Mouse (Mus musculus) liver, embryonic 15.5 days (tissue): Measurements from ENCODE around the gene Fer1l5. TPM values are rescaled to one million over a fixed set of nuclear protein-coding genes. Genes with fewer than 3 reads are reported as not detected.

Experiments
- ATAC-seq: fragments of 200-750 bp; cut with Nextera tagmentation; 2 replicates; pipeline ENCODE4 v1.8.0; 2017; ENCODE audit warnings: moderate number of reproducible peaks, mild to moderate bottlenecking, moderate library complexity; ENCODE audit not compliant: insufficient read depth
- H3K27ac ChIP-seq: fragments of 300-500 bp; sonication (generic); replicated peaks from 2 replicates; pipeline ENCODE4 v1.5.1; 2015; ENCODE audit warnings: mild to moderate bottlenecking, inconsistent platforms
- H3K27me3 ChIP-seq: fragments of 300-500 bp; sonication (generic); 2 replicates; pipeline ENCODE4 v1.6.1; 2015; ENCODE audit warnings: mild to moderate bottlenecking, inconsistent platforms
- H3K36me3 ChIP-seq: fragments of 300-500 bp; sonication (generic); replicated peaks from 2 replicates; pipeline ENCODE4 v1.6.1; 2015; ENCODE audit warnings: moderate library complexity, mild to moderate bottlenecking, inconsistent platforms
- H3K4me1 ChIP-seq: fragments of 300-500 bp; sonication (generic); replicated peaks from 2 replicates; pipeline ENCODE4 v1.6.1; 2015; ENCODE audit warnings: inconsistent platforms
- H3K4me2 ChIP-seq: fragments of 300-500 bp; sonication (generic); 2 replicates; pipeline ENCODE4 v1.6.1; 2015; ENCODE audit warnings: moderate library complexity, mild to moderate bottlenecking, inconsistent platforms
- H3K4me3 ChIP-seq: fragments of 300-500 bp; sonication (generic); replicated peaks from 2 replicates; pipeline ENCODE4 v1.5.1; 2015; ENCODE audit warnings: mild to moderate bottlenecking, inconsistent platforms
- H3K9ac ChIP-seq: fragments of 300-500 bp; sonication (generic); 2 replicates; pipeline ENCODE4 v1.6.1; 2015; ENCODE audit warnings: moderate library complexity, mild to moderate bottlenecking, inconsistent platforms
- H3K9me3 ChIP-seq: fragments of 300-500 bp; sonication (generic); replicated peaks from 2 replicates; pipeline ENCODE4 v1.6.1; 2016; ENCODE audit warnings: inconsistent platforms
- WGBS: fragments of 180-500 bp; shearing (Covaris S2); methylation state at CpG from one replicate; pipeline ENCODE4 v1.1.7; 2015; ENCODE audit warnings: mixed read lengths; ENCODE audit not compliant: insufficient replicate concordance; 5-methylcytosine and 5-hydroxymethylcytosine counted together
- polyA plus RNA-seq: library from polyadenylated mRNA; unstranded; fragments of >200 nt; fragmentation: Nextera tagmentation; extraction: Ambion mirVana; gene quantifications from 2 replicates; pipeline ENCODE4 v1.2.1, GENCODE M21; 2015

The Fer1l5 gene
- 0.23 and 0.24 TPM in 2 replicates for polyA plus RNA-seq

DNA sequence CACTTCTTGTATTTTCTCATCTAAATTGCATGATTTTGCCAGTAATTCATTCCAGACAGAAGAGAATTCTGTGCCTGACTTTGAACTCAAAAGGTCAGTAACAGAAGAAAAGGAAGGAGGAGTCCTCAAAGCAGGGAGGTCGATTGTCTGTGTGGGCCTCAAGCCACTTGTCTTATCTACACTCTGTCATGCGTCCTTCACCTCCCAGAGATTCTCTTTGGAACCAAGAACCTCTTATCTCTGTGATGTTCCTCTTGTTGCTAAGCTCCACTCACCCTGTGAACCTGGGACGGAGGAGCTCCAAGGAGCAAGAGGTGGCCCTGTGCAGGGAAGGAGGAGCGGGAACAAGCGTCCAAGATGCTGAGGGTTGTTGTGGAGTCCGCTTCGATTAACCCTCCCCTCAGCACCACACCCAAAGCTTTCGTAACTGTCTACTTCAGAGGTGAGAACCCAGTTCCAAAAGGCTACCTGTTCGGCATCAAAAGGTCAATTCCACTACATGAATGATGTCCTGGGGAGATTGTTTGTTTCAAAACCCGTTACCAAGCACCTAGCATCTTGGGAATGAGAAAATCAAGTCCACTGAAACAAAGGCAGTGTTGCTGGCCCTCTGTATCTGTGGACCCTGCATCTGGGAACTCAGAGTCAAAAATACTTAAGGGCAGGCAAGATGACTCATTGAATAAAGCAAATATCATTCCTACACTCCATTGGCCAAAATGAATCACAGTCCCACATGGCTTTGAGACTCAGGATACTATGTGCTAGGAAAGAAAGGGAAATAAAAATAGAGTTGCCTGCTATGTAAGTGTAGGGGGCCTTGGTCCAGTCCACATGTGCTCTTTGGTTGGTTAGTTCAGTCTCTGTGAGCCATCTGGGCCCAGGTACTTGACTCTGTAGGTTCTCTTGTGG lies at the start of gene Fer1l5:
Gene Fer1l5, plus strand, starts transcription at position 358 of the 912 bp plus-strand sequence.
- Histone ChIP-seq H3K9me3 (no peaks in the 10 kb centered on the region), H3K4me3 (no peak within 1 kb of the TSS), H3K4me2 (no peak within 1 kb of the TSS), H3K4me1 (peaks cover 31% of the 10 kb centered on the region), H3K27me3 (peaks cover 26% of the 10 kb centered on the region), H3K36me3 (no peaks in the 10 kb centered on the region; the same call in 1 of the 2 replicates), H3K9ac (no peak within 1 kb of the TSS), H3K27ac (no peak within 1 kb of the TSS)
- 40% methylated on average over 10 of the region's 10 CpGs for WGBS
- ATAC-seq, result no peak

DNA sequence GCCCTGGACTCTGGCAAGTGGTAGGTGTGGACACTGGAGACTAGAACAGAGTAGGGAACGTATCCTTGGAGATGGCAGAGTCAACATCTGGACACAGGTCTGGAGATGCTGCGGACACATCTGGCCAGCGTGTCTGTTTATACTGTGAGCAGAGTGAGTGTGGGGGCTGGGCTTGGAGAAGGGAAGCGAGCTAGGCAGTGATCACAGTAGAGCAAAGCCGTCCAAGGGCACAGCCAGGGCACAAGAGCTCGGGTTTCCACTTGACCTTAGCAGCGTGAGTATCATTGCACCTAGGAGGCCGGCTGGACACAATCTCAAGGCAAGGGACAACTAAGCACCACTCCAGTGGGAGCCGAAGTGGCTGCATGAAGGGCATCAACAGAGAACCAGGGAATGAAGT lies 49.0 kb upstream of the Fer1l5 start:
- H3K4me3 ChIP-seq, result no peak overlapping the region

DNA sequence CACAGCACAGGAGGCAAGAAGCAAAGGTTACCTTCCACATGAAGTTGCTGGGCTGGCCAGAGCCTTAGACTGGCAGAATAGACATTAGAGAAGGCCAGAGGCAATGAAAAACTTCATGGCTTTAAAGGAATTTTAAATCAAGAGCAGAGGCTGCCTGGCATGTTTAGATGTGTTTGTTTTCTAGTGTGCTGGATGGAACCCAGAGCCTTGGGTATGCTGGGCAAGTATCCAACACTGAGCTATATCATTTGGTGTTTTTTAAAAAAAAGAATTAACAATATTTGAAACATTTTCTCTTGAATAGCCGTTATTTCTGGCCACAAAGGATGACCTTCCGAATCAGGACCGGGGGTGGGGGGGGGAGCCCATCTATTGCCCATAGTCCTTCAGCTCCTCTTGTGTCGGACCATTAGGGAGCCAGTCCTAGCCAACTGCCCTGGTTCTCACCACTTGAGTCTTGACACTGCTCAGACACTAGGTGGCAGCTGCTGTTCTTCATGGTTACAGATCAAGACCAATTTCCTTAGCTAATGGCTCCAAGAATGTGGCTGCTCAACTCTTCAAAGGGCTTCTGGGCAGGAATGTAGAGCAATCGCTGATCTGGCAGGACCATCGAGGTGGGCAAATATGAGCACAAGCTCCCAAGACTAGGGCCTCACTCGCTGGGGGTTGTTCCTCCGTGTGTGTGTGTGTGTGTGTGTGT lies 48.2 kb upstream of the Fer1l5 start:
- WGBS, result 32% methylated on average over 8 of the region's 8 CpGs

More for the DNA sequence above, 49.0 kb upstream of the Fer1l5 start:
- H3K4me2 ChIP-seq, result no peak overlapping the region
- no peaks in the 10 kb centered on the region for H3K9me3 ChIP-seq
- H3K27me3 ChIP-seq, result no peaks in the 10 kb centered on the region
- no peak for ATAC-seq
- H3K27ac ChIP-seq, result no peak overlapping the region
- WGBS, result 61% methylated on average over 9 of the region's 9 CpGs
- no peak overlapping the region for H3K9ac ChIP-seq
- H3K4me1 ChIP-seq, result no peaks in the 10 kb centered on the region
- H3K36me3 ChIP-seq, result no peaks in the 10 kb centered on the region

DNA sequence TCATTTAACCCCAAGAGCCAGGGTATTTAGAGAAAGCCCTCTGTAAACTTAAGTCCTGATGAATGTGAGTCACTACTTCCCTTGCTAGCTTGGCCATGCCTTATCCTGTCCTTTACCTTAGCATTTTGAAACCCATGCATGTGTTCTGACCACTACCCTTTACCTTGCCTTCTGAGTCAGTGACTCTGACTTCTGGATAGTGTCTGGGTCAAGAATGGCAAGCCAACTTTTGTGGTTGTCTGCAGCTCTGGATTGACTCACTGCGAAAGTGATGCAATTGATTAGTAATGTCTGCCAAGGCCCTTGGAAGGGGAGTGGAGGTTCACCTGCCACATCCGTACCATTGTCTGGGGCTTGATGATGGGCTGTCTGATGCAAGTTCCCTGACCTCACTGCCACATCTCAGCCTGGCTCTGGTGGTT lies 46.2 kb upstream of the Fer1l5 start:
- H3K27me3 ChIP-seq, result no peaks in the 10 kb centered on the region
- no peaks in the 10 kb centered on the region for H3K9me3 ChIP-seq
- 68% methylated on average over 2 of the region's 2 CpGs for WGBS
- H3K4me2 ChIP-seq, result no peak overlapping the region
- no peak overlapping the region for H3K27ac ChIP-seq
- 0 out of 2 replicates have a peak, but pooled peaks cover 5% of the 10 kb centered on the region for H3K36me3 ChIP-seq
- H3K9ac ChIP-seq, result no peak overlapping the region
- H3K4me3 ChIP-seq, result no peak overlapping the region
- H3K4me1 ChIP-seq, result no peaks in the 10 kb centered on the region
- no peak for ATAC-seq

More for the DNA sequence above, 48.2 kb upstream of the Fer1l5 start:
- no peak for ATAC-seq
- Histone ChIP-seq H3K27me3 (no peaks in the 10 kb centered on the region), H3K4me1 (no peaks in the 10 kb centered on the region), H3K36me3 (no peaks in the 10 kb centered on the region), H3K4me2 (no peak overlapping the region), H3K9me3 (no peaks in the 10 kb centered on the region), H3K4me3 (no peak overlapping the region), H3K9ac (no peak overlapping the region), H3K27ac (no peak overlapping the region)

DNA sequence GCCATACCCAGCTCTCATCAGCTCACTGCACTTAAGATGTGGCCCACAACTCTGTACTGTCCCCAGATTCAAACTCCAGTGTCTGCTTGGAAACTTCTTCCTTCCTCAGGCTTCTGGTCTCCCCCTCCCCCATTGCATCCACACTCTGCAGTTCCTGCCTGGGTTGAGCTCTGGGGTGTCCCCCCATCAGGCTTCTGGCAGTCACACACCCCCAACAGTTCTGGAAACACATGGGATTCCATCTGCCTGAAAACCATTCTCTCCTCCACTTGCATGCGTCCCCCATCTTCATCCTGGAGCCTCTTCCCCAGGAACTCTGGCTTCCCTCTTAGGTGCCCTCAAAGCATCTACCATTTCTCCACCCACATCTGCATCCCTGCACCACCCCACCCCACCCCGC lies 45.3 kb upstream of the Fer1l5 start:
- Histone ChIP-seq H3K4me2 (no peak overlapping the region), H3K27ac (no peak overlapping the region), H3K4me3 (no peak overlapping the region), H3K9me3 (no peaks in the 10 kb centered on the region), H3K4me1 (no peaks in the 10 kb centered on the region), H3K36me3 (0 out of 2 replicates have a peak, but pooled peaks cover 5% of the 10 kb centered on the region), H3K9ac (no peak overlapping the region), H3K27me3 (no peaks in the 10 kb centered on the region)
- 69% methylated on average over 2 of the region's 2 CpGs for WGBS
- ATAC-seq, result no peak

DNA sequence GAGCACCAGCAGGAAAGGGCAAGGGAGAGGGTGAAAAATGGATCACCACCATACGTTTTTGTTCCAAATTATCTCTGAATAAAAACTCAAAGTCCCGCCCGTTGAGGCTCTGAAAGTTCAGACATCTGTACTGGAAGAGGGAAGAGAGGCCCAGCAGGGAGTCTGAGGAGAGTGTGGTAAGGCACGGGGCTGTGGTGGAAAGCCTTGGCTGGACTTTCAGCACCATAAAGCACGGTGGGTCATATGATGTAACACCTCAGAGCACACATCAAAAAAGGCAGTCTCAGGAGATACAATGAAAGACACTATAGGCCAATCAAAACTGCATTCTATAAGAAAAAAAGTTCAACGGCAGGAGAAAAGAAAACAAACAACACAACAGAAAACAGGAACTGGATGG lies 40.3 kb upstream of the Fer1l5 start:
- Histone ChIP-seq H3K4me3 (no peak overlapping the region), H3K27me3 (no peaks in the 10 kb centered on the region), H3K9me3 (no peaks in the 10 kb centered on the region), H3K36me3 (peaks cover 25% of the 10 kb centered on the region), H3K4me2 (no peak overlapping the region), H3K9ac (no peak overlapping the region), H3K4me1 (0 out of 2 replicates have a peak, but pooled peaks cover 5% of the 10 kb centered on the region), H3K27ac (no peak overlapping the region)
- no peak for ATAC-seq
- 54% methylated on average over 6 of the region's 6 CpGs for WGBS

DNA sequence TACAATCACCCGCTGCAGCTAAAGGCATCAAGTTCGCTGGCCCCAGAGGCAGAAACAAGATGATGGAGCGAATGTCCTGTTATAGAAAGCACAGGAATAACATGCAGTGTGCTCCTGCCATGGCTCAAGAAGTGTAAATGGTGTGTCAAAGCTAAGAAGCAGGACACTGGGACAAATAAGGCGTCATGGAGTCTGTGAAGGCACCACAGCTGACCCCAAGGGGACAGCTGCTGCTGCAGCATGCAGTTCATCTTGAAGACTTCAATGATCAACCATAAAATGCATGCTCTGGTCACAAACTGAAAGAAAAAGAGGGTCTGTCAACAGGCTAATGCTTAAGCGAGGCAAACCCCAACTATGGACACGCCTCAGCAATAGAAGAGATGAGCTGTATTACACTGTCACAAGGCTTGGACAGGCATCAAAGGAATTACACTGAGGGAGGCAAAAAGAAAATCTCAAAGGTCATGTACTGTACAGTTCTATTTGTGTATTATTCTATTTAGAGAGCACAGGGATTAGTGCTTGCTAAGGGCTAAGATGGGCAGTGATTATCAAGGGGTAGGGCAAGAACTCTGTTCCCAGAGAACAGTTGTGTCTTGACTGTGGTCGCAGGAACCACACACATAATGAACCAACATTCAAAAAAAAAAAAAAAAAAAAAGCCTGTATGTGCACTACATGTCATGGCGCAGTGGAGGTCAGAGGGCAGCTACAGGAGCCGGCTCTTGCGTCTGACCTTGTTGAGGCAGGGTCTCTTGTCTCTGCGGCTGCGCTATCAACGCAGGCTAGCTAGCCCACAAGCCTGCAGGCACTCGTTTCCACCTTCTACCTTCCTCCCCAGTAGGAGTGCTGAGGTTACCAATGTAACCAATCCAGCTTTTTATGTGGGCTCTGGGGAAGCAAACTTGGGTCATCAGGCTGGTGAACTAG lies 38.9 kb upstream of the Fer1l5 start:
- Histone ChIP-seq H3K27me3 (no peaks in the 10 kb centered on the region), H3K9ac (no peak overlapping the region), H3K4me1 (0 out of 2 replicates have a peak, but pooled peaks cover 5% of the 10 kb centered on the region), H3K9me3 (no peaks in the 10 kb centered on the region), H3K27ac (no peak overlapping the region), H3K4me2 (no peak overlapping the region), H3K36me3 (peaks cover 39% of the 10 kb centered on the region), H3K4me3 (no peak overlapping the region)
- 77% methylated on average over 14 of the region's 14 CpGs for WGBS
- ATAC-seq, result peak; percentile 25; the same call in 1 of the 2 replicates

DNA sequence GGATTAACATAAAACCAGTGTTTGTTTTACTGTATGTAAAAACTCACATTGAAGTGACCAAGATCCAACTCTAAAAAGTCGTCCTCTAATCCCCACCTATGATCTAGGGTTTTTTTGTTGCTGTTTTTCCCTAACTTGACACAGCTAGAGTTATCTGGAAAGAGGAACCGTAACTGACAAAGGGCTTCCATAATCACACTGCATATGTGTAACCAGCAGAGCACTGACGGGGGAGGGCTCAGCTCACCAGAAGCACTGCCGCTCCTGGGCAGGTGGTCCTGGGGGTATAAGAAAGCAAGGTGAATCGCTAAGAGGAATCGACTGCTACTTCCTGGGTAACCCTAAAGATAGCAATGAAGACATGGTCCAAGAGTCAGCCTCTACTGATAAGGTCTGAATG lies 29.5 kb upstream of the Fer1l5 start:
- Histone ChIP-seq H3K36me3 (peaks cover 99% of the 10 kb centered on the region), H3K27ac (no peak overlapping the region), H3K9ac (no peak overlapping the region), H3K27me3 (no peaks in the 10 kb centered on the region), H3K4me1 (no peaks in the 10 kb centered on the region), H3K4me2 (no peak overlapping the region), H3K9me3 (no peaks in the 10 kb centered on the region), H3K4me3 (no peak overlapping the region)
- WGBS, result 81% methylated on average over 6 of the region's 6 CpGs
- ATAC-seq, result no peak

DNA sequence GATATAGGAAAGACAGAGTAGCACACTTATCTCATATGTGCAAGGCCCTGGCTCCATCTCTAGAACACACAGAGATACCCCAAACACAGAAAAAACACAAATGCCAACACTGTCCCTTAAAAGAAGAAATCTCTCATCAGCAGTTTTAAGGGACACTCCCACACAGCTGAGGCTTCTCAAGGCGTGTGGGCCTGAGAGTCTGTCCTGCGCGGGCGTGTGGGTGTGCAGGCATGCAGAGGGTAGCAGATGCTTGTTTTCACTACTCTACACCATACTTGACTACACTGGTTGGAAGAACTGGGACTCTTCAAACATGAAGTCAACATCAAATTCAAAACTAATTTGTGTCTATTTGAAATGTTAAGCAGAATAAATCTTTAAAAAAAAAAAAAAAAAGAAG lies 19.7 kb upstream of the Fer1l5 start:
- WGBS, result 76% methylated on average over 4 of the region's 4 CpGs
- ATAC-seq, result no peak

DNA sequence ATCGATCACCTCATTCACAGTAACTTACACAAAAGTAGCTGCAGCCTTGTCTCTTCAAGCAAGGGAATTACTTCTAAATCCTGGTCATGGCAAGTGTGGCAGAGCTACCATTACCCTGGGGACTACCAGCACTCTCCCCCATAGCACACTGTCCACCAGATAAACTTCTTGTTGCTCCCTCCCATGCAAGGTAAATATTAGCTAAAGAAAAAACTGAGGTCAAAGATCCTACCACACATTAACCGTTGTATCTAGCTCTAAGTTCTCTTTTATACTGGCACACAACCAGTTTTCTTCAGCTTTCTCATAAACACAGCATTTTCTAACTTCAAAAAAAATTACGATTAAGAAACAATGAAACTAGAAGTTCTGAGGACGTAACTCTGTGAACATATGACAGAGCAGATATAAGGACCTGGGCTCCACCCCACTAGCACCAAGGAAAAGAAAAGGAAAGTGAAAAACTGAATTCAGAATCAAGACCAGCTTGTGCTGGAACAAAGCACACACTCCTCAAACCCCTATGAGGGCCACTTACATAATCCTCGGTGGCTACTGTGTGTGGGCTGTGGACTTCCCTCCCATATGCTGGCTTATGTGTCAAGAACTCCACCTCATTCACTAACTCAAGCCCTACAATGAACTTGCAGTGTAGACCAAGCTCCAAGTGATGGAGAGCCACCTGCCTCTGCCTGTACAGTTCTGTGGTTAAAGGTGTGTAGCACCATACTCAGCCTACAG lies 15.0 kb upstream of the Fer1l5 start:
- Histone ChIP-seq H3K27me3 (no peaks in the 10 kb centered on the region), H3K9ac (no peak overlapping the region), H3K27ac (peak overlapping the region; percentile 68), H3K4me1 (peaks cover 9% of the 10 kb centered on the region), H3K9me3 (no peaks in the 10 kb centered on the region), H3K4me3 (no peak overlapping the region), H3K36me3 (peaks cover 84% of the 10 kb centered on the region), H3K4me2 (peak overlapping the region; percentile 3; the same call in 1 of the 2 replicates)
- ATAC-seq, result peak; percentile 72
- WGBS, result 72% methylated on average over 5 of the region's 5 CpGs

More for the DNA sequence above, 19.7 kb upstream of the Fer1l5 start:
- Histone ChIP-seq H3K4me3 (no peak overlapping the region), H3K4me1 (peaks cover 7% of the 10 kb centered on the region; the same call in 1 of the 2 replicates), H3K9me3 (no peaks in the 10 kb centered on the region), H3K36me3 (peaks cover 95% of the 10 kb centered on the region), H3K9ac (no peak overlapping the region), H3K27me3 (no peaks in the 10 kb centered on the region), H3K27ac (no peak overlapping the region), H3K4me2 (no peak overlapping the region)
